Mouse (Mus musculus) embryonic fibroblast, embryonic 13.5 days (primary cell): ENCODE results near the gene Ube2g2.

Experiments used
- CTCF ChIP-seq: IDR thresholded peaks from 2 replicates; pipeline ENCODE4 v1.5.1; 2011; ENCODE audit warnings: mild to moderate bottlenecking, control low read depth, low read length, moderate library complexity, borderline replicate concordance; ENCODE audit not compliant: insufficient read depth
- POLR2A ChIP-seq: IDR thresholded peaks from 2 replicates; pipeline ENCODE4 v1.6.1; 2011; ENCODE audit warnings: low read depth, mild to moderate bottlenecking, control low read depth, low read length, moderate library complexity

DNA sequence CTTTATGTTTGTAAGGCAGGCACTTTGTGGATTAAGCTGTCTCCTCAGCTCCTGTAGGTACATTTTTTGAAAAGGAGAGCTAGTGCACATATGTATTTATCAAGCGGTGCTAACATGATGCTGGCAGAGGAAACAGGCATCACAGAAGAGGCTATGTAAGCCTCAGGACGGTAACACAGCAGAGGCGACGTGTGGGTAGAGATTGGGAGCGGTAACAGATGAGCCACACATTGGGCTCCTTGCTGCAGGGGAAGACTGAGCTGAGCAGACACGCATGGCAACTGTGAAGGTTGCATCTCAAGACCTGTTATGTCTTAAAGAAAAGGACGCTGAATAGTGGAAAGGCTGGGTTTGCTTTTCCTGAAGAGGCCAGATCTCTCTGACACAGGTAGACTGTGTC, 60.9 kb downstream of the Ube2g2 start:
- no peak for TF ChIP-seq CTCF
- no peak for TF ChIP-seq POLR2A
